Mouse (Mus musculus): ENCODE results near the gene Egfem1. TPM values are rescaled to one million over a fixed set of nuclear protein-coding genes. Genes with fewer than 3 reads are reported as not detected.
A peak's percentile ranks its signal among the peaks of the same experiment; 100 is the strongest.

The Egfem1 gene
- total RNA-seq, 2 experiments from 2014 or later, result 22.0 to 27.1 TPM

- intact Hi-C loops (cut with DNase I), result no loop called here
- no peak for DNase-seq
Measured at GRCm38 (mm10) chr3:29243600-29243999, 161.8 kb downstream of the Egfem1 start.

GRCm38 (mm10) chr3:29291633-29292032 is 209.8 kb downstream of the Egfem1 start:
- intact Hi-C loops (cut with DNase I), result no loop called here
- no peak for DNase-seq

GRCm38 (mm10) chr3:29292251-29292650 is 210.4 kb downstream of the Egfem1 start:
- DNase-seq, result no peak
- intact Hi-C loops (cut with DNase I), result no loop called here

DNA sequence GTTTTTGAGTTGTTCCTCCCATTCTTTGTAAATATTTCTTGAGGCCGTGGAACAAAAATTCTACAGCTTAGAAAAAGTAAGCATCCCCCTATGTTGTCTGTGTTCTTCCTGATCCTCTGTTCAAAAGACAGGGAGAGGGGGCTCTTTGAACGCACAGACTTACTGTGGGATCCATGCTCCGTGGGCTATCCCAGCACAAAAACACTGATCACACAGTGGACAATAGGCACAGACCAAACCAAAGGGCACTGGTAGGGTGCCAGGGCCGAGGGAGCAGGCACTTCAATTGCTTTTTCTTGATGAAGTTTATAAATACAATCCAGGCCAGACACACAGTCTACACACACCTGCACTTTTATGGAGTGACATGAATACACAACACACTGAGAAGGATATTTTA is 211.4 kb downstream of the Egfem1 start:
- intact Hi-C loops (cut with DNase I), result no loop called here
- peak; percentile 5 for DNase-seq

- intact Hi-C loops (cut with DNase I), result no loop called here
- no peak for DNase-seq
Measured at GRCm38 (mm10) chr3:29342223-29342791, 260.5 kb downstream of the Egfem1 start.

DNA sequence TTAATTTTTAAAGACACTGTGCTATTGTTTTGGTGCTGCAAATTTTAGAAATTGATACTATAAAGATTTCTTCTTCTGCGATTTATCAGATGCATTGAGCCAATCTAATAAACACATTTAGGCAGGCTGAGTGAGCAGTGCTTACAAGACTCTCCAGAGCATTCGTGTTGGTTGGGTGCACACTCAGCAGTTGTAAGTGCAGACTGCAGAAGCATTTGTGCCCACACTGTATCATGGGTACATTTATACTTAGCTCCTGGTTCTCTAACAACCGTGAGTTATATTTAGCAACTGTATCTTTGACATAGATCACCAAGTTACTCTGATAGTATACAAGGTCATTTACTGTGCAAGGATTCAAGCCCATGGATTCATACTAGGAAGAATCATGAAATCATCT is 264.0 kb downstream of the Egfem1 start:
- DNase-seq, result no peak
- intact Hi-C loops (cut with DNase I), result no loop called here

- DNase-seq, result no peak
- intact Hi-C loops (cut with DNase I), result no loop called here
Measured at GRCm38 (mm10) chr3:29366907-29367306, 285.1 kb downstream of the Egfem1 start.

DNA sequence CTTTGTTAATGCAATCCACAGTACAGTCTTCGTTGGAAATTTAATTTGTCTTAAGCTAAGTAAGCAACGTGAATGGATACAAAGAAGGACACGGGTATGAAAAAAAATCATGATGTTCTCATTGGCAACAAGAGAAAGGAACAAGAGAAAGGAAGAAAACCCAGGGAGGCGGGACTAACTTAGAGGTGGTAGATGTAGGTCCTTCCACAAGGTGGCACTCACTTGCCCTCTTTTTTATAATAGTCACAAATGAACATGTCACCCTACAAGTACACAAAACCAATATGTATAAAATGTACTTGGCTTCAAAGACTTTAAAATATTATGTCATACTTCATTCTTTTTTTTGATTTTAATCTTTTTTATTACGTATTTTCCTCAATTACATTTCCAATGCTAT is 288.7 kb downstream of the Egfem1 start:
- peak; percentile 2 for DNase-seq
- intact Hi-C loops (cut with DNase I), result no loop called here

- intact Hi-C loops (cut with DNase I), result no loop called here
- no peak for DNase-seq
Measured at GRCm38 (mm10) chr3:29381255-29381654, 299.4 kb downstream of the Egfem1 start.

DNA sequence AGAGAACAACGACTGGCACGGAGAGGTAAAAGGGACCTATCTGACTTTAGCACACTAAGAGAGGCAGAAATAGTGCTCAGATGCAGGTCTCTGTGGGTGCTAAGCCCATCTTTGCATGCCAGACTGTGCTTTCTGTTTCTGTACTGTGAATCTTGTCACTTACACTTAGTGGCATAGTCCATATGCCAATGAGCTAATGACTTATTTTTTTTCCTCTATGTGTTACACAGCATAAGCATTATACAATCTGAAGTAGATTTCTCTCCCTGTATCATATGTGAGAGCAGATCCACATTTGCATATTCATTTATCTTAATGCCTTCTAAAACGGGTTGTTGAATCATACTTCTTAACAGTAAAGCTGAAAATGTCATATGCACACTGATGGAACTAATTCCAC is 317.2 kb downstream of the Egfem1 start:
- intact Hi-C loops (cut with DNase I), result no loop called here
- no peak for DNase-seq

DNA sequence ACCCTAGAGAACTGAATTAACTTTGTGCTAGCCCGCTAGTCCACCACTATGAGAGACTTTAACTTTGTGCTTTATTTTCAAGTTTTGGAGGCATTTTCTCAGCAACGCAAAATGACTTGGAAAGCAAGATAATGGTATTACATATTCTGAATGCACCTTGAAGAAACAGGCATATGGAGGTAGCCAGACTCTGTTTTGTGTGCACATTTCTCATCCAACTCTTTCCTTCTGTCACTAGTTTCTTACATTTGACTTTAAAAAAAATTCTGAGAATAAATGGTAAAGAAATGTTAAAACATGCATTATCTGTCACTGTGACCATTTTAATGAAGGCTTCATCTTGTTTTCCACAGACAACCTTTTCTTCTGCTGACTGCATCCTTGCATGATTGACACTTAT is 339.8 kb downstream of the Egfem1 start:
- intact Hi-C loops (cut with DNase I), result no loop called here
- no peak for DNase-seq

DNA sequence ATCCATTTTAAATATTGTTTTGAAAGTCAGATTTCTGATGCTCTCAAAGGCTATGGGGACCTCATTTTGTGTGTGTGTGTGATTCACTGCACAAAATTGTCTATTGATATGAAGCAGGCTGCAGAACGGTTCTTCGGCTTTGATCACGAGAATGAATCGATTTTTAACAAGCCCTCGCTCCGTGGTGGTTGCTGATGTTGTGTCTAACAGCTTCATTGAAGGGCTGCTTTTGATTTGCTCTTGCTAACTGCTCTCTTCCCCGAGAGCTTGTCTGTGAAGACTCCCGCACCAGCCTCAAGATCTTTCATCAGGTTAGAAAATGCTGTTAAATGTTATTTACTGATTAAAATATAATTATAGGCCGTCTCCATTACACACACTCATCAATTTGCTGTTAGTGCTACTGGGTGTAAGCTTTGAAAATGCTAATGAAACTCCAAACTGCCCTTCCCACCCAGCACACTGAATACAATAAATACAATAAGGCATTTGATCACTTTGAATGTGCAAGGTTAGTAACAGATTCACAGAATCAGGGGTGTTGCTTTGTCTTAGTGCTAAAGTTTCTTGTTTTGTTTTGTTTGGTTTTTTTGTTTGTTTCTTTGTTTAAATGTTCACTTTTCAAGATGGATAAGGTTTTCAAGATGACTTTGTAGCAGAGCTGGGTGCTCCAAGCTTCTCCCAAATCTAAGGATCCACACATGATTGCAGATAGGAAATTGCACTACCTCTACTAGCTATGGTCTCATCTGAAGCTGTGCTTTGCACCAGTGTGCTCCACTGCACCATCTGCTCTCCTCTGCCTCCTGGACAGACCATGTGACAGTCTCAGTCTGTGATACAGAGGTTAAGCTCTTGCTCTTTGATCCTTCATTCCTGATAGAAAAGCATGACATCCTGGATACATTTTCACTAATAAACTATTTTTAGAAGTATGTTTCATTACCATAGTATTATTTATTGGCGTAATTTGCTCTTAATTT is 350.6 kb downstream of the Egfem1 start:
- intact Hi-C loops (cut with DNase I), result no loop called here
- DNase-seq, result no peak

- DNase-seq, result no peak
- intact Hi-C loops (cut with DNase I), result no loop called here
Measured at GRCm38 (mm10) chr3:29443024-29443423, 361.2 kb downstream of the Egfem1 start.

DNA sequence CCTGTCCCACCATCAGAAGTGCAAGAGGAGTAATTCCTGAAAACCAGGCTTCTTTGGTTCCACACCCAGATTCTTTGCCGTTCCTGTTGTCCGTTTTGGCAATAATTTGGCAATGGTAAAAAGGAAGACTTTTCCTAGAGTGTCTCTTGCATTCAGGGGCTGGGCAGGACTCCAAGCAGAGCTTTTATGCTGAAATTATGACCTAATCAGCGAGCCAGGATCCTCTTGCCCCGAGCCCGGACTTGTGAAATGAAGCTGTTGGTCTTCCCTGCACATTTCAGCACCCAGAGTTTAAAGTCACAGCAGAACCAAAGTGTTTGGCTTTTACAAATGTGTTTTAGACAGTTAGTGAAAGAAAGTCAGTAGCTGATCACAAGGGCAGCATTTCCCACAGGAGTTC is 362.8 kb downstream of the Egfem1 start:
- peak; percentile 69 for DNase-seq
- intact Hi-C loops (cut with DNase I), result no loop called here

DNA sequence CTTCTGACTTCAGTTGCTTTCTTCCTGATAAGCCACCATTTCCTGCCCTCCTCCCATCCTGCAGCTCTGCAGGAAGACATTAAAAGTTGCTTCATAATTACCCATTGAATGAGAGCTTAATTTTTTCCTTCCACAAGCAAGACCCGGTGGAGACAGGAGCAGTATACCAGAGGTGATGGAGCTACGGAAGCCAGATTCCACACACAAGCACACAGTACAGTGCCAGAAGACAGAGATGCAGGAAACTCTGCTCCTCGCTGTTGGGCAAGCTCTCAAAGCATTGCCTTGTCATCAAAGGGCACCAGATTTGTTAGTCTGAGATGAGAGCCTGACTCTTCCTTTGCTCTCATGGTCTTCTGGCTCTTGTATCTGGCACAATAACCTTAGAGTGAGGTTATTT is 364.3 kb downstream of the Egfem1 start:
- intact Hi-C loops (cut with DNase I), result no loop called here
- no peak for DNase-seq

GRCm38 (mm10) chr3:29448829-29449406 is 367.1 kb downstream of the Egfem1 start:
- DNase-seq, result no peak
- intact Hi-C loops (cut with DNase I), result no loop called here

DNA sequence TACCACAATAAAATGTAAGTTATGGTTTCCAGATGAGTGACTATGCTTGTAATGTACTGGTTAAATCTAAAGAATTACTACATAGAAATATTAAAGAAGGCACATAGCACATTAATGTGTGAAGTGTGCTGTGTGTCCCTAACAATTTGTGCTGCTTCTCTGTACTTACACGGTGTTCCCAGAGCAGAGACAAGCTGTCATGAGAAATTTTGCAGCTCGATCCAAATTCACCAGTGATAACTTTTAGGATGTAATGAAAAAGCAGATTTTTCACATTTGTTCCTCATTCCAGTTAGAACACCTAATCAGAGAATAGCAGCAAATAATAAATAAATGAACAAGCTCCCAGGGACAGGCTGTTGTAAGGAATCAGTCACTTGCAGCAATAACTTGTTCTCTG is 416.4 kb downstream of the Egfem1 start:
- intact Hi-C loops (cut with DNase I), result no loop called here
- DNase-seq, result no peak

DNA sequence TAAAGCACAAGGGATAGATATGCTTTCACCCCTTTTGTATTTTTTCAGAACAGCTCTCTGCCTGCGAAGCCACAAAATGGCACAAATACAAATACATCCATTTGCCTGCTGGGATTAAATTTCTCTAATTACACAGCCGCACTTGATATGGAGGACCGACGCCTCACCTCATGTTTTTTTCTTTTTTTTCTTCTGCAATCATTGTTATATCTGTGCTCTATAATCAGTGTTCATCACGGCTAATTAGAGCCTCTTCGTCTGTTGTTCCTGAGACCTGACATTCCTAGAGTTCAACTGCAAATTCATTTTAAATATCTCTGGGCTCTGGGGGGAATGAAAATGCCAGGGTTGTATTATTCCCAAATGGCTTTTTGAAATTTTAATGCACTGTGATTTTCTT is 417.4 kb downstream of the Egfem1 start:
- DNase-seq, result no peak
- intact Hi-C loops (cut with DNase I), result no loop called here

DNA sequence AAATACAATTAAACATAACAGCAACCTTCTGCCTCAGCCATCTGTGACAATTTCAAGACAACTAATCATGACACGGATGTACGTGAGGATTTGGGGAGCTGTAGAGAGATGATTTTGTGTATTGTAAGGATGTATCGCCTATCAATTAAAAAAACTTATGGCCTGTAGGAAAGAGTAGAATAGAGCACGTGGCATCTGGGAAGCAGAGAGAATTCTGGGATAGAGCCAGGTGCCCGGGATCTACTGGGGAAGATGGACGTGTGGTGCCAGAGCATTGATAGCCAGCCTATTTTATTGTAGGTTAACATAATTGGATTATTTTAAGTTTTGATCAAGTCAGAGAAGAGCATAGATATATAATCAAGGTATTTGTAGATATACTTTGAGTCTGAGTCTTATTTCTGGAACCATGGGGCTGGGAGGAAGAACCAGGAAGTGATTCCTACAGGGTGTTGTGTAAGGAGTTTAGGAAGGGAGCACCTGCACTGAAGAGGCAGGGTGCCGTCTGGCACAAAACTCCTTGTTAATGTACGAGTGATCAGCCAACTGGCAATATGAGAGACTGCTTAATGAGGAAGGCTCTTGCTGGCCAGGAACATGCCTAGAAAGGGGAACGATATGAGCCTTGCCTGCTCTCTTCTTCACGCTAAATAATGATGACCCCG is 443.6 kb downstream of the Egfem1 start:
- intact Hi-C loops (cut with DNase I), result no loop called here
- peak; percentile 12 for DNase-seq

DNA sequence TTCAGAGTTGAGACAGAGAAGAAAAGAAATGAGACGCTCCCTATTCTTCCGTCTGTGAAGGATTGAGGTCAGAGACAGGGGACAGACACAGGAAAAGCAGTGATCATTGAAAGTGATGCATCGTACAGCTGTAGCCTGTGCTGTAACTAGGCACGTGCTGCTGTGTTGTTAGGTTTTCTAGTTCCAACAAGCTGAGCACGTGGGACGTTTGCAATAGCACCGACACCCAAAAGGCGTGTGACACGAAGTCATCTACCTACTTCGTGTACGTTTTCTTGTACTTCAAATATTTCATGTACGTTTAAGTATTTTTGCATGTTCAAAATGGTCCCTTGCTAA is 444.1 kb downstream of the Egfem1 start:
- intact Hi-C loops (cut with DNase I), result no loop called here
- no peak for DNase-seq

GRCm38 (mm10) chr3:29539211-29539610 is 457.4 kb downstream of the Egfem1 start:
- DNase-seq, result no peak
- intact Hi-C loops (cut with DNase I), result no loop called here

- no peak for DNase-seq
- intact Hi-C loops (cut with DNase I), result no loop called here
Measured at GRCm38 (mm10) chr3:29539902-29540301, 458.1 kb downstream of the Egfem1 start.

Data from left cerebral cortex, postnatal 4 days (tissue).